Mouse (Mus musculus) cerebellum, adult 8-10 months (tissue): ENCODE results near the gene Zc3h15.
"Not testable (repeated sequence)": the region's sequence is repeated elsewhere in the genome, so short reads cannot be mapped to it uniquely, and the experiment has no call there.

Experiments used
- DNase-seq: peaks from one replicate; pipeline ENCODE4 v3.0.0; 2022

Gene Zc3h15

DNA sequence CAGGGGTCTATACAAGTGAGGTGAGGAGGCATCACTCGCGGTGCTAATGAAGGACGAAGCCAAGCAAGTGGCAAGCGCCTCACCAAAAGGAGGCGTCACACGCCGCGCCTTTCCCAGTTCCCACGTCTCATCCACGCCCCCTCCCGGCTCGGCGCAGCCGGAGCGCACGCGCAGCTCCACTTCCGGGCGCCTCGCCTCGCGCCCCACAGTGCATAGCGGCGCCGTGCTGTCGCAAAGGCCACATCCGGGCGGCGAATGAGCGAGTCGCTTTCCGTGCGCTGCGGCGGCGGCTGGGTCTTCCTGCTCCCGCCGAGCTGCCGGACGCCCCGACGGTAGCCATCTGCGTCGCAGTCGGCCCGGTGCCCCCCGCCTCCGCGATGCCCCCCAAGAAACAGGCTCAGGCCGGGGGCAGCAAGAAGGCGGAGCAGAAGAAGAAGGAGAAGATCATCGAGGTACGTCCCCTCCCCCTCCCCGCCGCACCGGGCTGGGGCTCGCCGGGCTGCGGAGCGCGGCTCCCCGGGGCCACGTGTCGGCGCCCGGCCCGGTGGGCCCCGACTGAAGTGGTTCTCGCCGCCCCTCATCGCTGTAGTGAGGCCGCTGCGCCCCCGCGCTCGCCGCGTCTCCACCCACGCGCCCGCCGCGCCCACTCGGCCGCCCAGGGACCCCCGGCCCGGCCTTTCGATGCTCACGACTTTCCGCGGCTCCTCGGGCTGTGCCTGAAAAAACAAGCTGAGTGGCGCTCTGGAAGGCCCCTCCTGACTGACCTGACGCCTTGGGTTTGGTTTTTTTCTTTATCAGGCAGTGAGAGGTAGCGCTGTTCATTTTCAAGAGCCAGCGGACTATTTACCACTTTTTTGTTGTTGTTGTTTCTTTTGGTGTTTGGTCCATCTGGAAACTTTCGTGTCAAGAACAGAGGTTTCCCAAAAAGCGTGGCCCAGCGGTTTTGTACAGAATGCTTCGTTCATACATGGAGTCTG lies at the start of gene Zc3h15:
Gene Zc3h15 (plus strand): TSS at position 160 of the 977 bp plus-strand sequence.
- peak; percentile 91 for DNase-seq

DNA sequence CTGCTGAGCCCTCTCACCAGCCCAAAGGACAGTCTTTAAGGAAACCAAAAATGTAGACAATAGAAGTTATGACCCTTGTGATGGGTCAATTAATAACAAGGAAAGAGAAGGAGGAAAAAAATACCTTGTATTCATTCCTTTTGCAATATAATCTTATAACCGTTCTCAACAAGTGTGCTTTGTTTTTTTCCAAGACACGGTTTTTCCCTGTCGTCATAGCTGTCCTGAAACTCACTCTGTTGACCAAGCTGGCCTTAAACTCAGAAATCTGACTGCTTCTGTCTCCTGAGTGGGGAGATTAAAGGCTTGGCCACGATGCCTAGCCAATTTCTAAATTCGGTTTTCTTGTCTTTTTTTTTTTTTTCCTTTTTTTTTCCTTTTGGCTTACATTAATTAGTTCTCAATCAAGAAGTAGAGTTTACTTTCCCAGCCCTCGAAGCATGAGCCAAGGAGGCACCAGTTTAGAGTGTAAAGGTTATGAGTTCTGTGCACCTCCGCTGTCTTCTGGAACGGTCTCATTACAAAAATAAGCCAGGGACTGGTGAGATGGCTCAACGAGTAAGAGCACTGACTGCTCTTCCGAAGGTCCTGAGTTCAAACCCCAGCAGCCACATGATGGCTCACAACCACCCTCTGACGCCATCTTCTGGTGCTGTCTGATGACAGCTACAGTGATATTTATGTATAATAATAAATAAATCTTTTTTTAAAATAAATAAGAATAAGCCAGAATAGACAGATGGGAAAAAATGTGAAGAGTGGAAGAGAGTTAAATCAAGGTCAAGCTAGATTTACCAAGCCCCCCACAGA lies 23.5 kb upstream of the Zc3h15 start:
- no peak for DNase-seq

DNA sequence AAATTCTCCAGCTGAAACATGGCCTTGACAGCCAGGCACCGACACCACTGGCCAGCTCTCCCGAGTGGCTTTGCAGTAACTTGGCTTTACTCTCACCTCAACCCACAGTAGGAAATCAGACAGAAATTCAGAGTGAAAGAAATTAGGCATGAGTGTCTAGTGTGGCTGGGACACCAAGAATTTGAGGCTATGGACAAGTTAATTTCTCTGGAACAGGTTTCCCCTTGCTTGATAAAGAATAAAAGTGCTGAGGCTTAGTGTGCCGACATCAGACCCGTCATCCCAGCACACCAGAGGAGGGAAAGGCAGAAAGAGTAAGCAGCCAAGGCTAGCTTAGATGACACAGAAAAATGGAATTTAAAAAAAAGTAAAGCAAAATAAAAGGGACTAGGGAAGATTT lies 22.7 kb upstream of the Zc3h15 start:
- no peak for DNase-seq

DNA sequence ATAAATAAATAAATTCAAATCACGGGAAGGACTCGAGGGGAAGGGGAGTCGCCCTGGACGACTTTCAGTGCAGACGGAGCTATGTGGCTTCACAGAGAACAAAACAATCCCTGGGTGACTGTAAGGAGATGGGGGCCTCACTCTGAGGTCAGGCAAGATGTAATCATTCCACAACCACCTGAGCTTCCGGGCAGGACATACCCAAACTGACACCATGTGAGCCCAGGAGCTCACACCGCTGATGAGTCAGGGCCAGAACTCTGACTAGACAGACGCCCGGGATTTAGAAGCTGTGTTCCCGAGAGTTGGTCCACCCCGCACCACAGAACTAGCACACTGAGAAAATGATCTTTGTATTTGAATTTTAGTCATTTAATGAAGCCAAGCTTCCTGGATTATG lies 21.4 kb upstream of the Zc3h15 start:
- no peak for DNase-seq

DNA sequence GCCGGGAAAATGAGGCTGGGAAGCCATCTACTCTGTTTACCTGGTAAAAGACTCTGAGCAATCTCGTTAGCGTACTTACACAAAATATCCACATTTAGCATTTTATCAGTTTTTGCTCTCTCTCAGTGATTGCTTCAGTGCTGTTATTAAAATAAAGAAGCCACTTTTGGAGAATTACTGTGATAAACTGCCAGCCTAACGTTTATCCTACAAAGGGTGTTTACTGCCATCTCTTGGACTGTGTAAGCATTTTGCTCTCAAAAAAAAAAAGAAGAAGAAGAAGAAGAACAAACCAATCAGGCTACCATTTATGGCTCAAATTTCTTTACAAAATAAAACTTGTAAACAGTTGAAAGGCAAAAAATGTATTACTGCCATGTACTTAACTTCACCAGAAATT lies 20.2 kb upstream of the Zc3h15 start:
- DNase-seq = no peak

DNA sequence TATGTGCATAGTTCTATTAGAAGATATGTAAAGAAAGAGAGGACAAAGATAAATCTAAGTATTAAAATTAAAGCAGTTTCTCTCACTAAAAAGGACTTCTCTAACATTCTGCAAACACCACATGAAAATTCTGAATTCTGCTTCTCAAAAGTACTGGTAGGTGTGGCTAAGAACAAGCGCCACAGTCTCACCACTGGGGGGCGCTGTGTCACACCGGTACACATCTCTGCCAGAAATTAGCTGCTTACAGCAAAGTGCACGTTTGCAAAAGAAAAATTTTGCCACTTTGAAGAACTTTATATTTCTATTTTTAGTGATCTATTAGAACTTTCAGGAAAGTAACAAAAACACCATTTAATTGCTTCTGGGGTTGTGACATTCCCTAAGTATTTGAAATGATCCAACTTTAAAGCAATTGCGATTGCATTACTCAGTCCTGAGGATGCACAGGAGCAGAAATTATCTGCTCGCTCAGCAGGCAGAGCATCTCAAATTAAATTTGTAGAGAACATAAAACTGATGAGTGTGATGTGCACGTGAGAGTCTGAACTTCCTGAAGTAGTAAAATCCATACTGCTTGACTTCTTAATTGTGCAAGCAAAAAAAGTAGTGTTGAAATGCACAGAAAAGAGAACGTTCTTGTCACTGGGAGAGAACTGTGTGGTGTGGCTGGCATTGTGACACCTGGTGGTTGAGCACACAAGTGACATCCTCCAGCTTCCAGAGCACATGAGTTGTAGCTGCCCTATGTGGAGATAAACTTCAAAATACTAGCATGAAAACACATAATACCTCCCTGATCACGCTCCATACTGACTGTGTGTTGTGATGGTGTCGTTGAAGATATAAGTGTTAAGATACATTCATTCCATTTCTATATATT lies 18.8 kb upstream of the Zc3h15 start:
- DNase-seq = peak; percentile 62

DNA sequence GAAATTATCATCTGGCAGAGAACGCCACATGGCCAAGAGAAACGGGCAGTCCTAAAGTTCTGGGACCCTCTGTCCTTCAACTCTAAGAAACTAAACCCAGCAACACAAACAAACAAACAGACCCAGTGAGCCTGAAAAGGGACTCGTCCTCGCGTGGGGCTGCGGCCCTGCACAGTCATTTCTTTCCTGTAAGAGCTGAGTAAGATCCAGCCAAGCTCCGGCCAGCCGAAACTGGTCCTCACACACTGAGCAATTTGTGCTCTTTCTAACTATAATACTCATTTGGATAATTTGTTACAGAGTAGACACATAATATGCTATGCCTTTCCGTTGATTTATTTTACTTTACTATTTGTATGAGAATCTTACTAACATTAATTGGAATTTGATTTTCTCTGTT lies 17.4 kb upstream of the Zc3h15 start:
- no peak for DNase-seq

DNA sequence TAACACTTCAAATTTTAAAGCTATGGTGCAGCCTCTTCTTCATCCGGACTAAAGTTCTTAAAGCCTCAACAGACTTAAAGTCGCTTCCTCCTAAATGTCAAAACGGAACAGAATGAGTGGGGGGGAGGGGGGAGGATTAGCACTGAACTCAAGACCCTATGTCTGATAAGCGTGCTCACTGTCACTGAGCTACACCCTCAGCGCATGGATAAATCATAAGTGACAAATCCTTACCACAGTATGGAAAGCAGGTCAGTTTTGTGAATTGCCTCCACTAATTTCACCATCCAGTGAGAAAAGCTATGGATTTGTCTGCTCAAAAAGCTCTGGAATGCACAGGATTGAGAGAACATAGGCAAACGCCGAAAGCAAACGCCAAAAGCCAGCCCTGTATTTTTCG lies 16.7 kb upstream of the Zc3h15 start:
- no peak for DNase-seq

DNA sequence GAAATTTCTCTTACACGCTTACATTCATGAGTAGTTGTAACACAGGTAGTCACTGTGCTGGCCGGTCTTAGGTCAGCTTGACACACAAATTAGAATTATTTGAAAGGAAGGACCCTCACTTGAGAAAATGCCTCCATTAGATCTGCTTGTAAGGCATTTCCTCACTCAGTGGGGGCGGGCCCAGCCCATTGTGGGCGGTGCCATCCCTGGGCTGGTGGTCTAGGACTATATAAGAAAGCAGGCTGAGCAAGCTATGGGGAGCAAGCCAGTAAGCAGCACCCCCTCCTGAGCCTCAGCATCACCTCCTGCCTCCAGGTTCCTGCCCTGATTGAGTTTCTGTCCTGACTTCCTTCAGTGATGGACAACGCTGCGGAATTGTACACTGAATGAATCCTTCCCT lies 16.3 kb upstream of the Zc3h15 start:
- DNase-seq = no peak

DNA sequence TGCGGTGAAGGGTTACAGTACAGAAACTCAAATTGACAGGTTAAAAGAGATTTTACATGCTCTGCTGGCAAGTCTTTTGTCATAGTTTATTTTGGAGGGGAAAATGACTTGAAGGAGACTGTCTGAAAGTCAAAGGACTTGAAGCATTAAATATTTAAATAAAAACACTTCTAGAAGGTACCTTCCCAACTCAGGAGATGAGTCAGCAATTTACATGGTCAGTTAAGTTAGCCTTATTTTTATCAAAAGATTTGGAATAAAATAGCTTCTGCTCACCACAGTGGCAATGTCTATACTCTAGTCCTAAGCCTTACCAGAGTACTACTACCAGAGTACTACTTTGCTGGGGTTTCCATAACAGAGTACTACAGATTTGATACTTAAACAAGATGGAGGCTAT lies 2.2 kb upstream of the Zc3h15 start:
- DNase-seq = no peak

DNA sequence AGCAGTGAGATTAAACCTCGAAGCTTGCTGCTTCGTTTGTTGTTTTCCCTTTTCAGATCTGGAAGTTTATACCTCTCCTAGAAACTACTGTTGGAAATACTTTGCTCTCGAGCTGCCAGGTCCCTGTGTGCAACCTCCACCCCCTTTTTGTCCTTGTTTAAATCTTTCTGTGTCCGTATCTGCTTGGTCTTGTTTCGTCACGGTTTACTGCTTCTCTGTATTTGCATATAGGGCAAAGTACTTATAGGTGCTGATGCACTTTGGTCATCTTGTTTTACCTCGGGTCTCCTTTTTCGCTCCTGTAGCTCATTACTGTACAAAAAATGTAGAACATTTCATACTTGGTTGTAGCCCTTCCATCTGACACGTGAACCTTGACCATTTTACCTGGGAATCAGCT lies 4.7 kb downstream of the Zc3h15 start:
- DNase-seq = no peak

DNA sequence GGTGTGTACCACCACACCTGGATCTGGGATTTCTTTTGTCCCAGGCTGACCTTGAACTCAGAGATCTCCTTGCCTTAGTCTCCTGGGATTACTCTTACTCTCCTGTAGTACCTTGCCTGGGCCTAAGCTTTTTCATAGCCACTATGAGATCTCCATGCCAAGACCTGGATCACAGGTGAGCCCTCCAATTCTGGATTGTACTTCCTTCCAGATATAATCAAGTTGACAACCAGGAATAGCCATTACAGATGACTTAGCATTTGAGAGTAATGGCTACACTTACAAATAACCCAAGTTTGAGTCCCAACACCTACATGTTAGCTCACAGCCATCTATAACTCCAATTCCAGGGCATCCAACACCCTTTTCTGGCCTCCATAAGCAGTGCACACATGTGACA lies 8.4 kb downstream of the Zc3h15 start:
- DNase-seq = no peak

DNA sequence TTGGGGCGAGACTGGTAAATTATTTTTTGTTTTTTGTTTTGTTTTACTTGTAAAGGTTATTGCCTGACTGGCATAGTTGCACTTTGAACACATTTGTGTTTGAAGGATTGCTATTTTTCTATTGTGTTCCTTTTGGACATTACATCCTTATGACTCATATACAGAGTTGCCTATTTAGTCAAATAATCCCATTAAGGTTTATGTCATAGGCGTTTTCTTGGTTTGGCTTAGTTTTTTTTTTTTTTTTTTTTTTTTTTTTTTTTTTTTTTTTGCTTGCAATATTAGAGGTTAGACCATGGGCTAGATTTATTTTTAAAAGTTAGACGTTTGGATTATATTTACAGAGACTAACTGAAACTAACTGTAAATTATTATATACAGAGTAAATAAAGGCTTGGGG lies 15.0 kb downstream of the Zc3h15 start:
- no peak for DNase-seq

DNA sequence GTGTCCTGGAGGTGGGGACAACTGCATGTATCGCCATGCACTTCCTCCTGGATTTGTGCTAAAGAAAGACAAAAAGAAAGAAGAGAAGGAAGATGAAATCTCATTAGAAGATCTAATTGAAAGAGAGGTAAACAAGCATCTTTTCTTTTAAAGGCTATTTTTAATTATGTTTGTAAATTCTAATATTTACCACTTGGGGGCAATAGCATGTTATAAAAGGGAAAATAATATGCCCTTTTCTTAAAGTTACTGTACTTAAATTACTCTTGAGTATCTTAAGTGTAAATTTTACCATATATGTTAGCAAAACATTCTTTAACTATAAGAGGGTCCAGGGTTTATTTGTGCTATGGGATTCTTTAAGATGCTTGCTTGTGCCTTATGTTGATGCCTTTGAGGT lies 15.9 kb downstream of the Zc3h15 start:
- no peak for DNase-seq

DNA sequence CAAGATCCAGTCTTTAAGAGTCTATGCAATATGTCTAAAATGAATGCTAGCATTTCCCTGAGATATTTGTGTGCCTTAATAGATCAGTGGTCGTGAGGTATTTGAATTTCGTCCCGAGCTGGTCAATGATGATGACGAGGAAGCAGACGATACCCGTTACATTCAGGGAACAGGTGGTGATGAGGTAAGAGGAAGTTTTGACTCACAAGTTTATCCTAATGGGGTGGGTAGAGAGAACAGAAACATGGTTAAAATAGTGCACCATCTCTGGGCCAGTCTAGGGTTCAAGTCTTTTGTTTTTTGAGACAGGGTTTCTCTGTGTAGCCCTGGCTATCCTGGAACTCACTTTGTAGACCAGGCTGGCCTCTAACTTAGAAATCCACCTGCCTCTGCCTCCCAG lies 17.1 kb downstream of the Zc3h15 start:
- DNase-seq = no peak

DNA sequence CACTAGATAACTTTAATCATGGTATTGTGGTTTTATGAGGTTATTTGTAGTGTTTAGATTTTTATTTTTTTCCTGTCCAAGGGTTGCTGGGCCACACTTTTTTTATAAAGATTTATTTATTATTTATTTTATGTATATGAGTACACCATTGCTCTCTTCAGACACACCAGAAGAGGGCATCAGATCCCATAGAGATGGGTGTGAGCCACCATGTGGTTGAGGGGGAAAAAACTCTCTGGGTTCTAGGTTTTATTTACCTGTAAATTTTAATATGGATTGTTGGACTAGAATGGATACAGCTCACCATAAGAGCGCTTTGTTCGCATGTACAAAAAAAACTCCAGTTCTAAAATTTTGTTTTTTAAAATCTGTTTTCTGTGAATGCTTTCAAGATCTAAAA lies 20.8 kb downstream of the Zc3h15 start:
- not testable (repeated sequence) for DNase-seq

DNA sequence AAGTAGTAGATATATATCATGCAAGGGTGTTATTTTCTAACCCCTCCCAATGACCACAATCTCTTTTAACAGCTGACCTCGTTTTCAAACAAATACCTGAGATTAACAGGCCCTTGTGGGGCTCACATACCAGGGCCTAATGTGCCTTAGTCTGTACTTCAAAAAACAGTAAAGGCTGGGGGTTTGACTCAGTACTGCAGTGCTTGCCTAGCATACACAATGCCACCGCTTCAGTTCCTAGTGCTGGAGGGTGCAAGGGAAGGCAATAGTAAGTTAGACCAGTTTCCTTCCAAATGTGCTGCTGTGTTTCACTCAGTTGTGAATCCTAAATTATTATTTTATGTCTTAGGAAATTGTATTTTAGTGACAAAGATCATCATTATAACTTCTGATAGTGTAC lies 23.2 kb downstream of the Zc3h15 start:
- no peak for DNase-seq

DNA sequence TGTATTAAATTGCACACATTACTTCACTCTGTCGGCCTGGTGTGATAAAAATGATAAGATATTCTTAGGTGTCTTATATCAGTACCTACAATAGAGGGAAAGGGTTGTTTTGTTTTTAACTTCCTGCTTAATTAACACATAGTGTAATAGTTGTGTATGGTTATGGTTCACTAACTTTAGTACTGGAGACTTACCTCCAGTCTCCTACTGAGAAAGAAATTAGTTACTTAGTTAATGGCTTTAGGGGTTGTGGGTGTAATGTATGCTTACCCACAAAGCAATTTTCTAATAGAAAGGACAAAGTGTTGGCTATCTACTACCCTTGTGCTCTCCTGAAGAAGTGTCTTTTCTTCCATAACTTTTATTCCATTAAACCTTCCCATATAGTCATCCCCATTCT lies 23.8 kb downstream of the Zc3h15 start:
- no peak for DNase-seq

DNA sequence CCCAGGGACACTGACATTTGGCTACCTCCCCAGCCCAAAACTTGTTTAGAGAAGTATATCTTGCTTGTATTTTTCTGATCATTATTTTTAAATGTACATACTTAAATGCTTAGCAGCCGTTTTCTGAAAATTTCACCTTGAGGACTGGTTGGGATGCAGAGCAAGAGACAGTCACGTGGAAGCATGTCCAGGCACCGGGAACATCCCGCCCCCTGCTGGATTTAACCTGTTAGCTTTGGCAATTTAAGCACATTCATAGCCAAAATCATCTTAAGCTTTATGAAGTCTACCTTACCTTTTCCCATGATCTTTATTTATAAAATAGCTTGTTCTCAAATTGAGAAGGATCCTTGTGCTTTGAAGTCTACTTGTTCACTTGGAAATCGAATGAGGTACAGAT lies 25.8 kb downstream of the Zc3h15 start:
- no peak for DNase-seq

DNA sequence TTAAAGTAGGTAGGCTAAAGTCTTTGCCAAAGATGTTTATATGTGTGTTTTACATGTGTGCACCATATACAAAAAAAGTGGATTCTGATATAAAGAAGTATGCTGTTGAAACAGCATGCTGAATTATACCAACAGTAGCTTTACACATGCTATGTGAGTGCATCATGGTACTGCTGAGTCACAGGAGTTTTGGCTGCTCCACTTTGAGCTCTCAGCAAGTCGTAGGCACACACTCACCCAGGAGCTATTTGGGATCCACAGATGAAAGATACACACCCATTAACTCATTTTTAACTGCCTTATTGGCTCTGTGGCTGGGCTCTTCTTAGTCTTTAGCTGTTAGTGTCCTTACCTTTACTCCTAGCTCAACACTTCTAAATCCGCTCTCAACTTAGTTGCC lies 27.6 kb downstream of the Zc3h15 start:
- DNase-seq = no peak

DNA sequence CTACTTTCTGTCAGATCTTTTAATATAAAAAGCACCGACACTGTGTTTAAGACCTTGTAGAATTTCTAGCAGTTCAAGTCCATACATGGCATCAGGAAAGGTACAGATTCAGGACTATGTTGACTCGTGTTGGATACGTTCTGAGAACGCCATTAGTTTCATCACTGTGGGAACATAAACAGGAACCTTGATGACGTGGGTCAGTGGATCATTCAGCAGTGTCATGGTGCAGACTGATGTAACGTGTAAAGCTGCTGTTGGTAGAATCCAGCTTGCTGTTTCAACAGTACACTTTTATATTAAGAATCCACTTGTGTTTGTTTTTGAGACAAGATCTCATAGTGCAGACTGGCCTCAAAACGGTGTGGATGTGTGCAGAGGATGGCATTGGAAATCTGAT lies 28.8 kb downstream of the Zc3h15 start:
- no peak for DNase-seq

DNA sequence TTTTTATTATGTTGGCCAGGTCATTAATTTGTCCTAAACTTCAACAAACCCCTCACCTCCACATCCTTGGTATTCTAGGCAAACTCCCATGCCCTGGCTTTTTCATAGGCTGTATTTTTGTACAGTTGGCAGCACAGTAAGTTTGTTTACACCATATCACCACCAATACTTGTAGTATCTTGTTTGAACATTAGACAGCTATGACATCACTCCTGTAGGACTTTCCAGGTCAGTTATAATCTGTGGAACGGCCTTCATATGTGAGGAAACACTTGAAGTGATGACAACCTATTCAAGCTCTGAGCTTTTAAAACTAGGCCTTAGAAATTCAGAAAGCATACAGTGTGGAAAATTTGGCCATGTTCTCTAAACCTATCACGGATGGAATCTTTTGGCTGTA lies 29.6 kb downstream of the Zc3h15 start:
- no peak for DNase-seq

DNA sequence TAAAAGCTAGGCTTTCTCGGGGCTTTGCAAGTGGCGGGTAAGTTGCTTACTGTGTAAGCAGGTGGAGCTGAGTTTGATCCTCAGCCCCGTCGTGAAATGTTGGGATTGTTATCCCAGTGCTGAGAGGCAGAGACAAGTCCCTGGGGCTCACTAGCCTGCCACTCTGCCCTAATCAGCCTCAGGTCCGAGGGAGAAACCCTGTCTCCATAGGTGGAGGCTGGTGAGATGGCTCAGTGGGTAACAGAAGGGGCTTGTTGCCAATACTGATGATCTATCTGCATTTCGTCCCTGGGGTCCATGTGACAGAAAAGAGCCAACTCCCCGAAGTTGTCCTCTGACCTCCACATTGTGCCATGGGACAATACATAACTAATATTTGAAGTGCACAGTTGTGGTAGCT lies 30.2 kb downstream of the Zc3h15 start:
- DNase-seq = no peak
